In genomic region chr15:91360495-91360894, GRCm38 (mm10) we compare ENCODE assay signal across 22 mouse cellular contexts.
DNase-seq lines count a peak whose midpoint lies in the region; ATAC-seq and TF ChIP-seq lines count a peak whose summit lies in the region.
"Had no signal": no experiment of that assay in that cellular context is flagged by ENCODE, and none has a peak within 500 bp of the region (broad histone marks: within the 10 kb centered on the region; RNA-seq: fewer than 3 reads in every experiment).

No protein-coding gene starts in this region.

- 38% methylated on average over 2 of the region's 2 CpGs for WGBS in kidney, embryonic 14.5 days

- no peak for TF ChIP-seq CTCF in layer of hippocampus, adult 2 months (conservative IDR thresholded peaks at IDR 0.05)

- H3K36me3 ChIP-seq in kidney, embryonic 14.5 days (ENCODE audit: control insufficient read depth, insufficient read depth, low read length) = no peaks in the 10 kb centered on the region
- H3K36me3 ChIP-seq: forebrain, embryonic 10.5 days; hindbrain, embryonic 12.5 days; hindbrain, embryonic 15.5 days had no signal

- no peaks in the 10 kb centered on the region for H3K27me3 ChIP-seq in kidney, embryonic 14.5 days (ENCODE audit: control insufficient read depth, insufficient read depth, low read length)
- H3K27me3 ChIP-seq: forebrain, embryonic 13.5 days; hindbrain, embryonic 12.5 days; hindbrain, embryonic 15.5 days had no signal

- H3K9ac ChIP-seq in kidney, embryonic 14.5 days (ENCODE audit: low read depth, low read length) = no peak overlapping the region
- H3K9ac ChIP-seq: forebrain, embryonic 13.5 days; hindbrain, embryonic 12.5 days; hindbrain, embryonic 15.5 days had no signal

- H3K27ac ChIP-seq in kidney, embryonic 14.5 days (ENCODE audit: low read depth, low read length) = no peak overlapping the region
- peak overlapping the region; percentile 32; the same call in 1 of the 2 replicates for H3K27ac ChIP-seq in layer of hippocampus, adult 2 months
- H3K27ac ChIP-seq: forebrain, embryonic 10.5 days; forebrain, embryonic 13.5 days; hindbrain, embryonic 12.5 days; hindbrain, embryonic 15.5 days had no signal

- H3K4me2 ChIP-seq in kidney, embryonic 14.5 days (replicated peaks; ENCODE audit: low read depth, low read length) = no peak overlapping the region
- H3K4me2 ChIP-seq: forebrain, embryonic 13.5 days; heart, embryonic 11.5 days; hindbrain, embryonic 12.5 days; hindbrain, embryonic 15.5 days had no signal

- ATAC-seq in cerebellum, adult (ENCODE audit: insufficient number of reproducible peaks, low FRiP score, low TSS enrichment) = peak; percentile 64
- peak; percentile 71 for ATAC-seq in kidney, embryonic 14.5 days (ENCODE audit: low FRiP score, low TSS enrichment)
- ATAC-seq: activated CD4-positive, CD25-positive, alpha-beta regulatory T cell, adult 4 months; forebrain, embryonic 13.5 days; forebrain, embryonic 16.5 days had no signal

- H3K9me3 ChIP-seq in kidney, embryonic 14.5 days (ENCODE audit: control insufficient read depth, low read length) = no peaks in the 10 kb centered on the region
- H3K9me3 ChIP-seq: forebrain, embryonic 10.5 days; forebrain, embryonic 13.5 days; hindbrain, embryonic 12.5 days; hindbrain, embryonic 15.5 days had no signal

- H3K4me3 ChIP-seq in kidney, embryonic 14.5 days (ENCODE audit: low read length) = no peak overlapping the region
- H3K4me3 ChIP-seq in layer of hippocampus, adult 2 months = no peak overlapping the region
- H3K4me3 ChIP-seq: forebrain, embryonic 10.5 days; forebrain, embryonic 13.5 days; hindbrain, embryonic 12.5 days; hindbrain, embryonic 15.5 days had no signal

- no peak for DNase-seq in cerebellum, postnatal 10 days
- DNase-seq in kidney, adult 9 months = no peak
- DNase-seq in layer of hippocampus, adult 2 months (ENCODE audit: low spot score in 2 of 2) = no peak
- no peak for DNase-seq in layer of hippocampus, adult 9-10 months (ENCODE audit: low spot score)
- DNase-seq in ovary, postnatal 36 days (ENCODE audit: low spot score) = peak; percentile 5
- DNase-seq in ovary, postnatal 10 days (ENCODE audit: low spot score) = no peak
- DNase-seq: adrenal gland, adult 8-10 months; adrenal gland, postnatal 25 days; cerebellum, adult 11 months; cerebellum, adult 8-10 months; gastrocnemius, postnatal 10 days; gastrocnemius, postnatal 36 days; heart, adult 11 months had no signal

- H3K4me1 ChIP-seq in kidney, embryonic 14.5 days (ENCODE audit: control insufficient read depth, insufficient read depth, low read length) = 0 out of 2 replicates have a peak, but pooled peaks cover 4% of the 10 kb centered on the region
- H3K4me1 ChIP-seq: forebrain, embryonic 10.5 days; hindbrain, embryonic 12.5 days; hindbrain, embryonic 15.5 days had no signal
